Mouse (Mus musculus) hindbrain, embryonic 10.5 days (tissue): ENCODE measurements at regions not wholly inside any gene's neighbourhood (a gene's known extent, or its start where the extent isn't known, plus 50 kb on each side); places are given as distances from the start of the nearest gene placed in this dataset.
A peak's percentile ranks its signal among the peaks of the same experiment; 100 is the strongest.

Experiments
- DNase-seq: peaks from one replicate; pipeline ENCODE4 v3.0.0-alpha.2; 2017; ENCODE audit warnings: low spot score
- H3K27ac ChIP-seq: fragments of 300-500 bp; sonication (generic); 2 replicates; pipeline ENCODE4 v1.5.1; 2016; ENCODE audit warnings: mild to moderate bottlenecking, moderate library complexity
- H3K27me3 ChIP-seq: fragments of 300-500 bp; sonication (generic); 2 replicates; pipeline ENCODE4 v1.6.1; 2016; ENCODE audit warnings: mild to moderate bottlenecking; ENCODE audit not compliant: poor library complexity, insufficient read depth, severe bottlenecking
- H3K36me3 ChIP-seq: fragments of 300-500 bp; sonication (generic); 2 replicates; pipeline ENCODE4 v1.6.1; 2016; ENCODE audit warnings: mild to moderate bottlenecking, moderate library complexity
- H3K4me1 ChIP-seq: fragments of 300-500 bp; sonication (generic); replicated peaks from 2 replicates; pipeline ENCODE4 v1.6.1; 2016; ENCODE audit warnings: mild to moderate bottlenecking
- H3K4me3 ChIP-seq: fragments of 300-500 bp; sonication (generic); 2 replicates; pipeline ENCODE4 v1.5.1; 2016; ENCODE audit warnings: mild to moderate bottlenecking, moderate library complexity
- H3K9me3 ChIP-seq: fragments of 300-500 bp; sonication (generic); 2 replicates; pipeline ENCODE4 v1.6.1; 2016; ENCODE audit warnings: mild to moderate bottlenecking, moderate library complexity
- WGBS: fragments of 180-500 bp; shearing (Covaris S2); methylation state at CpG from one replicate; pipeline ENCODE4 v1.1.7; 2016; 5-methylcytosine and 5-hydroxymethylcytosine counted together

GRCm38 (mm10) chr15:71243539-71243938, 2590.8 kb upstream of the Gm6569 start:
- H3K27ac ChIP-seq = no peak overlapping the region
- no peaks in the 10 kb centered on the region for H3K4me1 ChIP-seq
- H3K9me3 ChIP-seq = no peaks in the 10 kb centered on the region
- H3K36me3 ChIP-seq = no peaks in the 10 kb centered on the region
- no peaks in the 10 kb centered on the region for H3K27me3 ChIP-seq
- DNase-seq = no peak
- H3K4me3 ChIP-seq = no peak overlapping the region
- 85% methylated on average over 9 of the region's 9 CpGs for WGBS

- WGBS = 93% methylated on average over 2 of the region's 2 CpGs
- Histone ChIP-seq H3K9me3 (no peaks in the 10 kb centered on the region), H3K27ac (no peak overlapping the region), H3K4me3 (no peak overlapping the region), H3K27me3 (no peaks in the 10 kb centered on the region), H3K4me1 (no peaks in the 10 kb centered on the region), H3K36me3 (no peaks in the 10 kb centered on the region)
- DNase-seq = no peak
Observed at GRCm38 (mm10) chr15:71275876-71276565, 2558.3 kb upstream of the Gm6569 start.

DNA sequence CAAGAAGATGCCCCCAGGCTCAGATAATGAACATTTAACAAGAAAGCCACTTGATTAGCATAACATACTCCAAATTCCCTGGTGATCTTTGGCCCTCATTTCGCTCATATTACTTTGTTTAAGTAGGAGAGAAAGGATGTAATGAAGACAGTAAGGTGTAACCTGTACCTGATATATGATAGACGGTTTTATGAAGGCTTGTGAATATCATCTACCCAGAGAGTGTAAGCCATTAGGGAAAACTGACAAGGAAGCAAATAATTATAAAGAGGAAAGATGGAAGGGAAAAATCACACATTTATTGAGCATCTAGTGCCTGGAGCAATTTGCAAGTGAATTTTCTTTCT, 2557.8 kb upstream of the Gm6569 start:
- Histone ChIP-seq H3K27me3 (no peaks in the 10 kb centered on the region), H3K36me3 (no peaks in the 10 kb centered on the region), H3K4me3 (no peak overlapping the region), H3K9me3 (no peaks in the 10 kb centered on the region), H3K27ac (no peak overlapping the region), H3K4me1 (no peaks in the 10 kb centered on the region)
- WGBS = 82% methylated on average over 2 of the region's 2 CpGs
- DNase-seq = no peak

- DNase-seq = no peak
- no peak overlapping the region for H3K27ac ChIP-seq
- 84% methylated on average over 2 of the region's 2 CpGs for WGBS
- no peak overlapping the region for H3K4me3 ChIP-seq
- H3K36me3 ChIP-seq = no peaks in the 10 kb centered on the region
- no peaks in the 10 kb centered on the region for H3K9me3 ChIP-seq
- H3K4me1 ChIP-seq = no peaks in the 10 kb centered on the region
- no peaks in the 10 kb centered on the region for H3K27me3 ChIP-seq
Observed at GRCm38 (mm10) chr15:71277388-71277787, 2557.0 kb upstream of the Gm6569 start.

- Histone ChIP-seq H3K4me1 (no peaks in the 10 kb centered on the region), H3K9me3 (no peaks in the 10 kb centered on the region), H3K4me3 (no peak overlapping the region), H3K36me3 (no peaks in the 10 kb centered on the region), H3K27me3 (no peaks in the 10 kb centered on the region), H3K27ac (no peak overlapping the region)
- WGBS = 89% methylated on average over 3 of the region's 3 CpGs
- no peak for DNase-seq
Observed at GRCm38 (mm10) chr15:71283775-71284174, 2550.6 kb upstream of the Gm6569 start.

GRCm38 (mm10) chr15:71302541-71302940, 2531.8 kb upstream of the Gm6569 start:
- no peaks in the 10 kb centered on the region for H3K36me3 ChIP-seq
- H3K27ac ChIP-seq = no peak overlapping the region
- DNase-seq = no peak
- no peaks in the 10 kb centered on the region for H3K27me3 ChIP-seq
- no peaks in the 10 kb centered on the region for H3K9me3 ChIP-seq
- H3K4me3 ChIP-seq = no peak overlapping the region
- H3K4me1 ChIP-seq = no peaks in the 10 kb centered on the region

DNA sequence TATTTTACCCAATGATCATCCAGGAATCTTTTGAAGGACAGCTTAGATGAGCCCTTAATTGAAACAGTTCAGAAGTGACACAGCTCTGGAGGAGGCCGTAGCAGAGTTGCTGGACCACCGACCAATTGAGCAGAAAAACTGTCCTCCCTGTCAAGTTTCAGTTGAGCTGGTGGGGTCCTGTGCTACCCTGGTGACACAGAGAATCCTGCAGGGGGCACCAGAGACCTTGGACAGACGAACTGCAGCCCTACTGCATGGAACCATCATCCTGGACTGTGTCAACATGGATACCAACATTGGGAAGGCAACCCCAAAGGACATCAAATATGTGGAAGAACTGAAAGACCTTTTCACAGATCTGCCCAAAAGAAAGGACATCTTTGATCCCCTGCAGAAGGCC, 2524.1 kb upstream of the Gm6569 start:
- DNase-seq = no peak
- 67% methylated on average over 3 of the region's 3 CpGs for WGBS
- H3K27ac ChIP-seq = no peak overlapping the region
- H3K27me3 ChIP-seq = no peaks in the 10 kb centered on the region
- no peaks in the 10 kb centered on the region for H3K4me1 ChIP-seq
- no peaks in the 10 kb centered on the region for H3K36me3 ChIP-seq
- no peak overlapping the region for H3K4me3 ChIP-seq
- H3K9me3 ChIP-seq = no peaks in the 10 kb centered on the region

DNA sequence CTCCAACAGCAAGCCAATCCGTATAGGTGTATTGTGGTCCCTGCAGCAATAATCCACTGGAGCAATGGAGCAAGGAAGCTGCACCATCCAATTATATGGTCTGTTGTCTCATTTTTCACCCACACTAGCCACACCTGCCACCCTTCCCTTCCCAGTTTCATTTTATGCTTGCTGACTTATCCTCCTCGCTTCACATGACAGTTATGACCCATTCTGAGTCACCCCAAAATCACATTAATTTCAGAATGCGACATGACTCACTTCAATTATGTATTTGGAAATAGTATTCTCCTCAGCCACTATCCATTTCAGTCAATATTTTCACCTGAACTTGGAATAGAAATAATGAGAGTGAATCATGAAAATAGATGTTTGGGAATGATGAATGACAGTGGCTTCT, 2507.8 kb upstream of the Gm6569 start:
- whole genome bisulfite sequencing = 77% methylated on average over 3 of the region's 3 CpGs
- Histone ChIP-seq H3K27ac (no peak overlapping the region), H3K27me3 (no peaks in the 10 kb centered on the region), H3K9me3 (no peaks in the 10 kb centered on the region), H3K4me1 (no peaks in the 10 kb centered on the region), H3K4me3 (no peak overlapping the region), H3K36me3 (no peaks in the 10 kb centered on the region)
- DNase-seq = no peak

DNA sequence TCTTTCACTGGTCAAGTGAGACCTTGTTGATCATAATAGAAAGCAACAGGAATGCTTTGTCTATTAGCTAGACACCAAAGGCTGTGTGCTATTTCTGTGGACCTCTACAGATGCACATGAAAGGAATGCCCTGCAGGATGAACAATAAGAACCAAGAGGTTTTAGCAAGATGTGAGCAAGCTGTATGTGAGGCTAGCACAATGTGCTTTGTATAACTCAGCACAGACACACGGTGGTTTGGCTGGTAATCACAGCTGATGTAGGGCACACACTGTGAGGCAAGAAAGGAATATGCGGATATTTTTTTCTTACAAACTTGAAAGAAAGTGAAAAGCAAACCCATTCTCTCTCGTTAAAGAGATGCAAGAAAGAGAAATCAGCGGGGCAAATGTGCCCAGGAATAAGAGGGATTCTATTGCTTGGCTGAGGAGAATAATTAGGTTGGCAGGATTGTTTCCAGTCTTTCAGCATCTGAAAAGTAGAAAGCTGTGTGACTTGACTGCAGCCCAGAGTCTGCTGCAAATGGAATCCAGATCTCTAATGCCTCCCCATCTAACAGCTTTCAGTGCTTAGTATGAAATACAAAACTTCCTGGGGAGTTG, 2476.1 kb upstream of the Gm6569 start:
- no peak overlapping the region for H3K27ac ChIP-seq
- 26% methylated on average over 4 of the region's 4 CpGs for WGBS
- H3K9me3 ChIP-seq = no peaks in the 10 kb centered on the region
- DNase-seq = no peak
- no peak overlapping the region for H3K4me3 ChIP-seq
- no peaks in the 10 kb centered on the region for H3K36me3 ChIP-seq
- no peaks in the 10 kb centered on the region for H3K27me3 ChIP-seq
- no peaks in the 10 kb centered on the region for H3K4me1 ChIP-seq

DNA sequence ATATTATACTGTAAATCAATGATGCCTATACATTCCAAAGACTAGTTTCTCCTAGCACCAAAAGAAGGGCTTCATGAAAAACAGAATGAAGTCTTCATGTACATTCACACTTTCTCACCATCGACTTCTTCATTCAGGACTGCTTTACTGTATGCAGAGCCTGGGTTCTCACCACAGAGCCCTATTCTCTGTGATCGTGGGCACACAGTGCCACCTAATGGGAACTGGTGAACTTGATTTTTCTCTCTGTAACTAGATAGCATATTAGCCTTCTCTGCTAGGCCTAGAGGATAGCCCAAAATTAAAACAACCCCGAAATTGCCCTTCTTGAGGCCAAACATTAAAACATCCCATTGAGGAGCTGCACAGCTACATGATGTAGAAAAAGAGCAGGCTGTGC, 2458.6 kb upstream of the Gm6569 start:
- no peaks in the 10 kb centered on the region for H3K4me1 ChIP-seq
- H3K27me3 ChIP-seq = no peaks in the 10 kb centered on the region
- no peak overlapping the region for H3K27ac ChIP-seq
- H3K9me3 ChIP-seq = no peaks in the 10 kb centered on the region
- H3K36me3 ChIP-seq = no peaks in the 10 kb centered on the region
- WGBS = 62% methylated on average over 3 of the region's 3 CpGs
- DNase-seq = peak; percentile 11
- no peak overlapping the region for H3K4me3 ChIP-seq
